Mouse (Mus musculus) megakaryocyte, embryonic 14.5 days (primary cell): ENCODE data around the gene Mup11. TPM values are rescaled to one million over a fixed set of nuclear protein-coding genes. Genes with fewer than 3 reads are reported as not detected.
"Not testable (repeated sequence)": the region's sequence is repeated elsewhere in the genome, so short reads cannot be mapped to it uniquely, and the experiment has no call there.

Experiments
- H3K27me3 ChIP-seq: replicated peaks from 2 replicates; pipeline ENCODE3; 2012; ENCODE audit warnings: inconsistent platforms
- H3K36me3 ChIP-seq: replicated peaks from 2 replicates; pipeline ENCODE3; 2012; ENCODE audit warnings: low read length, inconsistent platforms, mixed read lengths
- H3K4me1 ChIP-seq: 2 replicates; pipeline ENCODE4 v1.6.1; 2012; ENCODE audit warnings: inconsistent platforms
- H3K4me3 ChIP-seq: replicated peaks from 2 replicates; pipeline ENCODE3; 2012; ENCODE audit warnings: moderate library complexity, mild to moderate bottlenecking, inconsistent platforms
- H3K9me3 ChIP-seq: 2 replicates; pipeline ENCODE4 v1.6.1; 2012; ENCODE audit warnings: inconsistent platforms
- polyA plus RNA-seq: library from polyadenylated mRNA; stranded (reverse); fragments of >175 nt; gene quantifications from 2 replicates; pipeline ENCODE4 v1.2.3, GENCODE M21; 2012; ENCODE audit warnings: low replicate concordance; ENCODE audit not compliant: insufficient read depth

The Mup11 gene
- polyA plus RNA-seq, result not detected in 2 replicates

DNA sequence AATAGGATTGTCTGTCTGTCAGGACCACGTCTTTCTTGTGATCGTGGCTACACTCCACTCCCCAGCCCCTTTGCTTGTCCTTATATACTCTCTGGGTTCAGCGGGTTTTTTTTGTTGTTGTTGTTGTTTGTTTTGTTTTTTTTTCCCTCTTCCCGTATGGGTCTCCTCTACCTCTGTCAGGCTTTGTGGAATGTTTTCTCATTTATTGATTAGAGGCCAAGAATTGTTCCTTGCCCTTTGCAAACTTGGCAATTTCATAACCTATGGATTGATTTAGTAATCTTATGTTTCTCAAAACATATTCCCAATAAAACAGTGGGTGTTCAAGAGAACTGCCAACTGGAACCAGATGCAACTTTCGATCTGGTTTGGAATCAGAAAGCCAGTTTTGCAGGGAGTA lies at the start of gene Mup11:
Gene Mup11 (minus strand): TSS at position 101 of the 400 bp plus-strand sequence.
- H3K4me1 ChIP-seq, H3K4me3 ChIP-seq, H3K9me3 ChIP-seq, H3K36me3 ChIP-seq, H3K27me3 ChIP-seq: not testable (repeated sequence)

Other genes starting within 250 kb of the Mup11 start
- gene Mup9, start 240.5 kb downstream of the Mup11 start, polyA plus RNA-seq, result not detected in 2 replicates
- not detected in 2 replicates for gene Mup1, start 160.5 kb downstream of the Mup11 start, polyA plus RNA-seq
- not detected in 2 replicates for gene Mup10, start 80.2 kb downstream of the Mup11 start, polyA plus RNA-seq
- gene Mup12, start 78.9 kb upstream of the Mup11 start, polyA plus RNA-seq, result not detected in 2 replicates
- gene Mup22, start 159.1 kb upstream of the Mup11 start, polyA plus RNA-seq, result not detected in 2 replicates